Mouse (Mus musculus): Measurements from ENCODE around the gene Csnk2b.

The Csnk2b gene

DNA sequence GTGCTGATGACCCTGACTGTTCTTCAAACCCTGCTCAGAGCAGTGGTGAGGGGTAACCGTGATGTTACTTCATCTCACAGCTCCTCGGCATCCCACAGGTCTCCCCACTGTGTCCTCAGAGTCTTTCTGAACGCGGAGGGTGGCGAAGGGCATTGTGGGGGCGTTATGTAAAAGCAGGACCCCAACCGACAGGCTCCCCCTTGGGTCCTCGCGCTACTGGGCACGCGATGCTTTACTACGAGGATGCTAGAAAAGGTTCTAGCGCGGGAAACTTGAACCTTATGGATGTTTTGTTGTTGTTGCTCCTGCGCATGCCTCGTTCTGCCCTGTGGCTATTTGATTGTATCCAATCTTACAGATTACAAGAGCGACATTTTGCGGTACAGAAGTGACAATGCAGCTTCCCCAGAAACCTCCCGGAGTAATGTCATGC is at the start of gene Csnk2b:
Gene Csnk2b, minus strand, starts transcription at position 183 of the 433 bp plus-strand sequence.
- no peak for DNase-seq (ENCODE audit: extremely low spot score, low spot score)

DNA sequence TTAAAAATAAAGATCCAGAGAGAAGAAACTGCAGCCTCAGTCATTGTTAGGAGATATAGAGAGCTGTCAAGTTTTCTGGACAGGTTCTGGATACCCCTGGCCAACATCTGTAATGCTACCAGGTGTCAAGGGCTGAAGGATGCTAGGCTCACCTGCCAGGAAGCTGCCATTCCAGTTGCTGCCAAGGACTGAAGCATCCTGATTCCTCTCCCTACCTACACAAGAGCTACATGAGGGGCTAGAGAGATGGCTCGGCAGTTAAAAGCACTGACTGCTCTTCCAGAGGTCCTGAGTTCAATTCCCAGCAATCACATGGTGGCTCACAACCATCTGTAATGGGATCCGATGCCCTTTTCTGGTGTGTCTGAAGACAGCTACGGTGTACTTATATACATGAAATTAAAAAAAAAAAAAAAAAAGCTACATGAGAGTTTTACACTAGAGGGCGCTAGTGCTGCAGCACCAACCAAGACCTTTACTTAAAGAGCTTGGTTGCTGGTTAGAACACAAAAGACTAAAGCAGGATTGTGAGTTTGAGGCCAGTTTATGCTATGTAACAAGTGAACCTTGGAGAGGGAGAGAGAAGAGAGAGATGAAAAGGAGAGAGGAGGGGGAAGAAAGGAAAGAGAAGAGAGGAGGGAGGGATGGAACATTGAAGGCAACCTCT is 46.8 kb upstream of the Csnk2b start:
- DNase-seq (ENCODE audit: extremely low spot score, low spot score) = no peak

DNA sequence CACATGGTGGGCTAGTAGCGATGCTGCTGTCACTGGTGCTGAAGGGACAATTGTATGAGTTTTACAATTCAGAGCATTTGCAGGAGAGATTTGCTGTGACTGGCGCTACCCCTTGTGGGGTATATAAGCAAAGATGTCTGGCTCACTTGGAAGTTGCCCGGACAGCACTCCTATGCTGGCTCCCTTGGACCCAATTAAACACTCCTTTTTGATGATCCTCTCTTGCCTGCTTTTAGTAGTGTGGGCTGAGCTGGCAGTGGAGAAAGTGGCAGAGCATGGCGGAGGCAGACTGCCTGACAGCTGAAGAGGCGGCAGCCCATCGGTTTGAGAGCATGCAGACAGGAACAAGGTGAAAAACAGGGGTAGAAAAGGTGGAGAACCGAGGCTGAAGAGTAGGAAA is 45.9 kb upstream of the Csnk2b start:
- DNase-seq (ENCODE audit: extremely low spot score, low spot score) = no peak

DNA sequence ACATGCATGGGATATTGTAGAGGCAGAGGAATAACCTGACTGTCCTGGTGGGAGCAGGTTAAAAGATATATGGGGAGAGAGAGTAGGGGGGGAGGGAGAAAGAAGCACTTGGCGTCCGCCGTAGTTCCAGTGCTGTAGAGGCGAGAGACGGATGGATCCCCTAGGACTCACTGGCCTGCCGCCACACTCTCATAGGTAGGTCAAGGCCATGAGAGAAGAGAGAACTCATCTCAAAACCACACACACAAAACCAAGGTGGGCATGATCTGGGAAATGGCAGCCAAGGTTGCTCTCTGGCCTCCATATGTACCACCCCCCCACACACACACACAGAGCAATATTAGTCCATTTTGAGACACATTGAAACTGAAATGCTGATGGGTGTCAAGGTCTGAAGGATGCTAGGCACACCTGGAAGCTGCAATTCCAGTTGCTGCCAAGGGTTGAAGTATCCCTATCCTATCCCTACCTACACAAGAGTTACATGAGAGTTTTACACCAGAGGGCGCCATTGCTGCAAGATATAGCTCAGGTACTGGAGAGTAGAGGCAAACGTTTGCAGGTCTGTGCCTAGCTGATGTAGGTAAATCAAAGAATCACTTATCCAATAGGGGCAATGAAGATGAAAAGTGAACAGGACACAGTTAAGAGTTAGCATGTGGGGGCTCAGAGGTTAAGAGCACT is 44.6 kb upstream of the Csnk2b start:
- no peak for DNase-seq (ENCODE audit: extremely low spot score, low spot score)

DNA sequence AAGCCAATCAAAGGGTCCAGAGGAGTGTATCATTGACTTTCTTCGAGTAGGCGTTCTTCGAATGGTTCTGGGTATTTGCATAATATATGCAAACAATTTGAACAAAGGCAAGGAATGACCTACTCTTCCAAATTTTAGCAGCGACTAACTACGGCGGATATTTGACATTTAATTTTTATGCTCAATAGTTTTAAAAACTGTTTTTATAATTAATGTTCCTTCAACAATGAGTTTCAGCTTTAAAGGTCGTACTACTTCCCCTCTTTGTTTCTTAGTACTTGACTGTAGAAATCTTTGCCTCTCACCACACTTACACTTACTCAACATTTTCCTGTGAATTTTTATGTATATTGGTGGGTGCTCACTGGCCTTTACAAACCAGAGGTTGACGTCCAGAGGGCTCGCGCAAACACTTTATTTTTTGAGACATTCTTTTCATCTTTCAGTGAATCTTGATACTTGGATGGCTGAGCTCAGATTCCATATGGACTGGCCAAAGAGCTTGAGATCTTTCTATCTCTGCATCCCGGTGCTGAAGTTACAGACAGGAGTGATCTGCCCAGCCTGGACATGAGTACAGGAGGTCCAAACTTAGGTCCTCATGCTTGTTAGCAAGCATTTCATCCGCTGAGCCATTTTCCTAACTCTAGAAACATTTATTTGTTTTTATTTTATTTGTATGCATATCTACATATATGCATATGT is 43.8 kb upstream of the Csnk2b start:
- no peak for DNase-seq (ENCODE audit: extremely low spot score, low spot score)

DNA sequence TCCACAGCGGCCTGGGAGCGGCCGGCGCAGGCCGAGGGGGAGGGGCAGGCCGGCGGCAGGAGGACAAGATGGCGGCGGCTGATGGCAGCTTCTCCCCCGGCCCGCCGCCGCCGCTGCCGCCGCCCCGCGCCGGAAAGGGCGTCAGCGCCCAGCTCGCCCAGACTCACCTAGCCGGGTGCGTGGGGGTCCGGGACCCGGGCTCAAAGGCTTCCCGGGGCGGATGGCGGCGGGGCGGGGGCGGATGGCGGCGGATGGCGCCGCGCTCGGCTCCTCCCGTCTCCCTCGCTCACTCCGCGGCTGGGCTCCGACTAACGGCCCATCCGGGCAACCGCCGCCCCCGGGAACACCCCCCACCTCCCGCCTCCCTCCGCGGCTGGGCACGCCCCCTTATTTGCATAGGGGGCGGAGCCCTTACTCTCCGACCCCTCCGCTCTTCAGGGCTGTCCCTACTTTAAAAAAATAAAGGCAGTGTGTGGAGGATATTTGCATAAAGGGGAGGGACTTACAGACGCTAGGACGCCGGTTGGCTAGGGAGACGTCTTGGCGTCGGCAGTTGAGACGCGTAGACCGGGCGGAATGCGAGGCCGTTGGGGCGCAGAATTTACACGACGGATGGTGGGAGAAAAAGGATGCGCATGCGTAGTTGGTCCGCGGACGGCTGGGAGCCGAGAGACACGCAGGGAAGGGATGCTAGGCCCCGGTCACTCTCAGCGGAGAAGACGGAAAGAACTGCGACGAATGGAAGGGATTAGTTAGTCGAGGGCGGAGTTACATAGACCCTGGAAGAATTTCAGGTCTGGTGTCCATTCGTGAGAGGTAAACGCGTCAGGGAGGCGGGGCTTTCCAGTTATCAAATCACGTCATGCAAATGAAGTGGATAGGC is 43.0 kb upstream of the Csnk2b start, which contains the start of gene Prrc2a:
Gene Prrc2a, minus strand, starts transcription at position 330 of the 883 bp plus-strand sequence.
- DNase-seq (ENCODE audit: extremely low spot score, low spot score) = peak; percentile 97

DNA sequence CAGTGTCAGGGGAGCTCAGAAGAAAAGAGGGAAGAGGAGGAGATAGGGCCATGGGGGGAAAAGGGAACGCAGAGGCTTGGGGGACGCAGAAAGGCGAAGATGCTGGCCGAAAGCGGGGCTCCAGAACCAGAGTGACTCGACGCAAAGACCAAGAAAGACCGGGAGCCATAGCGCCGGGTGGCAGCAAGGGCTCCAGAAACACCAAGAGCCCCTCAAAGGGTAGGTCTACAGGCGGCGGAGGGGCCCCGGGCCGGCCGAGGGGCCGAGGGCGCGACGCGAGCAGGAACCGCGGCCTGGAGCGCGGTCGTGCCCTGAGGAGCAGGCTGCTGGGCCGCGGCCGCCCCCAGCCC is 42.3 kb upstream of the Csnk2b start:
- DNase-seq (ENCODE audit: extremely low spot score, low spot score) = no peak

DNA sequence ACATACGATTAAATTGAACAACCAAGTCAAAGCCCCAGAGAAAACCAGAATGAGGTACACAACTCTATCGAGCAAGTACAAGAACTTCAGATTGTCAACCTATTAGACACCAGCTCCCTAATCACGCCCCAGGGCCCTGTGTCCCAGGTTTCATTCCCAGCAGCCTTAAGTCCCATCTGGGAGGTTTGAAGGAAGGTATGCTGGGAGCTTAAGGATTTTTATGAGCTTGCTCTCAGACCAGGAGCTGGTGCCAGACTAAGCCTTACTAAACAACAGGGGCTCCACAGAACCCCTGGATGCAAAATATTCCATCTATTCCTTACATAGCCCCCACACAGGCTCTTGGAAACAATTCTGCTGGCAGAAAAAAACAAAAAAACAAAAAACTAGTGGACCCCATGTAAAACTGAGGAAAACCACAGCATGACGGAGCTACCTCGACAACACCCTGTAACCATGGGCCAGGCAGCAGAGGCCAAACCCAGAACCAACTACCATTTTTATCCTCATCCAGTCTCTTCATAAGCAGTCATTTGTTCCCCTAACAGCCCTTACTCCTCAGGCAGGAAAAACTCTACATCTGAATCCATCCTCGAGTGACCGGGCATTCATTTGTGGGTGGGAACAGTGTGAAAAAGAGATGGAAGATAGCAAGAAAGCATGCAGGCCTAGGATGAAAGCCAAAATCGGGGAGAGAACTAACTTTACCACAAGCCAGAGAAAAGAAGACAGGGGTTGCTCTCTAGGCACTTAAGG is 41.7 kb upstream of the Csnk2b start:
- DNase-seq (ENCODE audit: extremely low spot score, low spot score) = no peak

DNA sequence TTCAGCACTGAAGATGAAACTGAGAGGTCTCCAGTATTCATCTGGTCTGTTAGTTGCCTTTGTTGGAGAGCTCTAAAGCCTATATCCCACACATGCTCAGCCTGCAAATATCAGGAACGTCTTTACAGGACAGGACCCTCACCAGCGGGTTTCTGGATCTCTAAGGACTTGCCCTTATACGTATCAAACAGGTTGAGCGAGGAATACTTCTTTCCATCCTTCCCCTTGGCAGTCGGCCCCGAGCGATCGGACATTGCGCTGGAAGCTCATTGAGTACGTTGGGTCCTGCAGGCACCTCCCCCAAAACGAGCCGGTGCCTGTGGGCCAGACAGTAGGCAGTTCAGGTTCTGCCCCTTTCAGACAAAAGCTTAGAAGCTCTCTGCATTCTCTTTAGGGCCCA is 40.9 kb upstream of the Csnk2b start:
- DNase-seq (ENCODE audit: extremely low spot score, low spot score) = no peak

DNA sequence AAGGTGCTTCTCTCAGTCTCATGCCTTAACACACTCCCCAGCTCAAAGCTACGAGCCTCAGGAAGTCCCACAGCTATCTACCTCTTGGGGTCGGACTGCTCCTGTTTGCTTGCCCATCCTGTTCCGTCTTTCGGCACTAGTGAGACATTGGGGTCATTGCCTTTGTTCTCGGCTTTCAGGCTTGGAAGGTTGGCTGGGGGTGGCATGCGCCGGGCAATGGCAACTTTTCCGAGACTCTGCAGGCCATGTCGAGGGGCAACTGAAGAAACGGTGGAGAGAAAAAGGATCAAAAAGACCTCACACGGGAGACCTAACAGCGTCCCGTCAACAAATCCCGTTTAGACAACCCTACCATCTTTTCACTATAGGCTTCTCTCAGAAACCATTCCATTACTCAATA is 40.3 kb upstream of the Csnk2b start:
- no peak for DNase-seq (ENCODE audit: extremely low spot score, low spot score)

DNA sequence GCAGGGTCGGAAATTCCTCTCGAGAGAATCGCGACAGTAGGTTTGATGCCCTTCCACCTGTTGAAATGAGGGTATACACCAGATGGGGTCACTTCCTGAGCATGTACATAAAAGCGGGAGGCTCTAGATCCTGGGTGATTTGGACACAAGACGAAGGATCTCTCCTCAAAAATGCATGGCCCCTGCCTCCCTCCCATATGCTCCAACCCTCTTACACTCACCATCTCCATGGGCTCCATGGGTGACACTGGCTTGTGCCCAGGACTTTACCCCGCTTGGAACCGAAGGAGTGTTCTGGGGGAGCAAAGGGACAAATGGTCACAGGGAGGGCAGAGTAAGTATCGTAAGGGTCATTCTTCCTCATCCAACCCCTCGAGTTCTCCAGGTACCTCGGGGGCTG is 39.6 kb upstream of the Csnk2b start:
- DNase-seq (ENCODE audit: extremely low spot score, low spot score) = no peak

DNA sequence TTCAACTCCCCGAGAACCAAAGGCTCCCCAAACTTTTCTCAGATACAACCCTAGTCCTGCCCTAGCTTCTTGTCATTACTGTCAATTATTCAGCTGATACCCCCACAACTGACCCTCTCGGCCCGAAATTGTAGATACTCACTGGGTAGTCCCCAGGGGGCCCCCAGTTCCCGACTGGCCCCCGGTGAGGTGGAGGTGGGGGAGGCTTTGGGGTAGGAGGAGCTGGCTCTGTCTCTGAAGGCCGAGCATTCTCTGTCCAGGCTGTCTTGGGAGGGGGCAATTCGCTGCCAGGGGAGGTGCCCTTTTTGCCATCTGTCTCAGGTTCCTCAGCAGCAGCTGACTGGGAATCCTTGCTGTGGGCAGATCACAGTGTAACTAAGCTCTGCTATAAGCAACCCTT is 37.8 kb upstream of the Csnk2b start:
- DNase-seq (ENCODE audit: extremely low spot score, low spot score) = no peak

DNA sequence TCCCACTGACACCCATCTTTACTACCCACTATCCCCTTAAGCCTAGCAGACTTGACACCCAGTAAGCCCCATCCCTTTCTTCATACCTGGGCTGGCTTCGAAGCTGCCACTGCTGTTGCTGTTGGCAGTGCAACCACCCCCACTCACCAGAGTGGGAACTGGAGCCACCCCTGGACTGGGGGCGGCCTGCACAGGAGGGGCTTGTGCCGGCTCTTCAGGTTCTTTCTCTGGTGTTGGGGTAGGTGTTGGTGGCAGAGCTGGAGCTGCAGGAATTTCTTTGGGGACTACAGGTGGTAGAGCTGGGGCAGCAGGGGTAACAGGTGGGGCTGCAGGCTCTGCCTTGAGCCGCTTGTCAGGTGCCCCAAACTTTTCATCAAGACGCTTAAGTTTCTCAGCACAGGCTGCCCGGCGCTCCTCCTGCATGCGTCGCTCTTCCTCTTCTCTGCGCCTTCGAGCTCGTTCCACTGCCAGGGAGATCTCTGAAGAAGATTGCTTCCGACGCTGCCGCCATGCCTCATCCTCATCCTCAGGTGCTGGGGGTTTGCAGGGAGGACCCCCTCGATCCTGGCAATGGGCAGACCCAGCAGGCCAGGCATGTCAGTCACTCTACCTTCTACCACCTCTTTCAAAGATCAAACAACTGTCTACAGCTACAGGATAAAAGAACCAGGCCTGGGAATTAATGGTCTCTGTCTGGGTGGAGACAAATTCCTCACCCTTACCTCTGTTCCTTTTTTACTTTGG is 37.2 kb upstream of the Csnk2b start:
- no peak for DNase-seq (ENCODE audit: extremely low spot score, low spot score)

DNA sequence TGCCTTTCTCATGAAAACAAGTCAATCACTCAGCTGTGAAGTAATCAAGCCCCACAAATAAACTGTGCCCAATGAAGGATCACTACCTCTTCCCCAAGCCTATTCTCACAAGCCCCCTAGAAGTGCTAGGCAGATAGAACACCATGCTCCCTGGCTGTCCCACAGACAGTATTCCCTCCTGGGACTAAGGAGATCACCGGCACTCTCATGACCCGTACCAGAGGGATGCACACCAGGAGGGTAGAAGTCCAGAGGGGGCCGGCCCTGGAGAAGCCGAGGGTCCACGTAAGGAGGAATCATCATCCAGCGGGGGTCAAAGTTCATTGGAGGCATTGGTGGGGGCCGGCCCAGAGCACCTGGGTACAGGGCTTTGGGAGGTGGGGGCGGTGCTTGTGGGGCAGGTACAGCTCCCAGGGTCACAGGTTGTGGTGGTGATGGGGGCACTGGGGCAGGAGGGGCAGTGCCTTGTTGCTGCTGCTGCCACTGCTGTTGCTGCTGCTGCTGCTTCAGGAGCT is 35.9 kb upstream of the Csnk2b start:
- DNase-seq (ENCODE audit: extremely low spot score, low spot score) = no peak

DNA sequence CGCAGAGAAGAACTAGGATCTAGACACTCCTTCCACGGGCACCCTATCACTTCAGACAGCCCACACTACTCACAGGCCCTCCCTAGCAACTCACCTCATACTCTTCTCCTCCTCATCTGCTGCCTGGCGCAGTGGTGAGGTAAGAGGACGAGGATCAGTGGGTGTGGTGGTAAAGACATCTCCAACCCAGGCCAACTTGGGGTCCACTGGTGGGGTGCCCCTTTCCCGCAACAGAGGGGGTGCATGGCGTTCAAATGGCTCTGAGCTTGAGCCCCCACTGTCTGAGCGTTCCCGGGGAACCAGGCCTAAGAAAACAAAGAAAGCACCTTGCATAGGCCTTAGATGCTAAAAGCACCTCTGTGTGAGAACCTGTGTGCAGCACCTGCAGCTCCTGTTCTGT is 35.4 kb upstream of the Csnk2b start:
- DNase-seq (ENCODE audit: extremely low spot score, low spot score) = no peak

DNA sequence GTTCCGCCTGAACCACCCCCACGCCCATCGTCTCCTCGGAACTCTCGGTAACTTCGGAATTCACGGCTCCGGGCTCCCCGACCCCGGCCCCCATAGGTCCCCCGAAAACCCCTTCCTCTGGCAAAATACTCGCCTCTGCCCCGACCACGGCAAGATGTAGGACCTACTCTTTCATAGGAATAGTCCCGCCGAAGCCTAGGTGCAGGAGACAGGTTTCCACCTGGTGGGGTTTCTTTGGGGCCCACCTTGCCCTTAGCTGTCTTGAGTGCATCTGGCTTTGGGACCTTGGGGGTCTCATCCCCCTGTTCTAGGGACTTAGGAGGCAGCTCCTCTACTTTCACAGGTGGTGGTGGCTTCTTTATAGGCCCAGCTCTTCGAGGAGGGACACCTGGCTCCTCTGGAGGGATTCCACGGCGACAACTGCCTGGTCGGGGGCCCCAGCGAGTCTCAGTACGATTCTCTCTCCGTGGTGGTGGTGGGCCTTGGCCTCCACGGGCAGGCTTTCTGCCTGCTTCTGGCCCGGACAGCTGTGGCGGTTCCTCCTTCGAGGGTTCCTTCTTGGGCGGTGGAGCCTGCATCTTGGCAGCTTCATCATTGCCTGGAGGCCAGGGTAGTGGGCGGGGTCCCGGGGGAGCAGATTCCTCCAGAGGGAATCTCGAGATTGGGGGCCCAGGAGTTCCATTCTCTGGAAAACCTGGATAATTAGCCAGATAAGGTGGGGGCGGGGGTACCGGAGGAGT is 34.8 kb upstream of the Csnk2b start:
- DNase-seq (ENCODE audit: extremely low spot score, low spot score) = no peak

DNA sequence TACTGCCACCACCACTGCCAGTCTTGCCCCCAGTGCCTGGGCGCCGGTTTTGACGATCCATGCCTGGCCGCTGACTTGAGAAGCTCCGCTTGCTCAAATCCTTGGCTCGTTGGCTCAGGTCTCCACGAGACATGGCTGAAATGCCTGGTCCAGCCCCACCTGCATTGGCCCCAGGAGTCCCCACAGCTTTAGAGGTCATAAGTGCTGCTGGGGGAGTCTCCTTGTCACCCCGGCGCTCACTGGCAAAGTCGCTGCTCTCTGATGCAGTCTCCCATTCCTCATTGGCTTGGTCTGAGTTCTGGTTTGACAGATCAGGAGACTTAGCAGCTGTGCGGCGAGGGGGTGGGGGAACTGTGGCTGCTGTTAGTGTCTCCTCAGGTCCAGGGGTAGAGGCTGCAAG is 33.6 kb upstream of the Csnk2b start:
- no peak for DNase-seq (ENCODE audit: extremely low spot score, low spot score)

DNA sequence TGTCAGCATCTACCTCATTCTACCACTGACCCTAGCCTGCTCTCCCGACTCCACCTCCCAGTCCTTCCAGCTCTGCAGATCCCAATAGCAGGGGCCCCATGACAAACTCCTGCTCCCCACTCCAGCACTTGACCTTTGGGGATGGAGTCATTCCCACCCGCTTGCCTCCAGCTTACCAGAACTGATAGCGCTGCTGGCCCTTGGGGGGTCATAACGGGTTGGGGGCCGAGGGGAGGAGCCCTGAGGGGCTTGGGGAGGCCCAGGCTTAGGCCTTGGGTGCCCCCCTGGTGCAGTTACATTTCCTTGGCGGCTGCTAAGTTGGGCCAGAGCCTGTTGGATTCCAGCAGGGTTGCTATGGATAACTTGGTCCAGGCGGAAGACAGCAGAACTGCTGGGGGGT is 32.8 kb upstream of the Csnk2b start:
- no peak for DNase-seq (ENCODE audit: extremely low spot score, low spot score)

DNA sequence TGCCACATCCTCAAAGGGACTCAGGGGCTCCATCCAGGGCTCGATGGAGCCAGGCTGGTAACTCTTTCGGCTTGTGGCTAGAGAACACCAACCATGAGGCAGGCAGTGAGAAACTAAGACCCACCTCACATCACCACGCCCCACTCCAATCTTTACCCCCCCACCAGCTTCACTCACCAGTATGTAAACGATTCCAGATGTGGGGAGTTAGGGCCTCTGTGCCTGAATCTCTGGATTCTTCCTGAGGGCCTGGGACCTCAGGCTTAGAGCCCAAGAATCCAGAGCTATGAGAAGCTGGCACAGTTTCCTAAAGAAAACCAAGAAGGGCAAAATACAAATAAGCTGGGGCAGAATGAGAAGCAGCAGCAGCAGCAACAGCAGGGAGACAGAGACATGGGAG is 32.1 kb upstream of the Csnk2b start:
- no peak for DNase-seq (ENCODE audit: extremely low spot score, low spot score)
